Mouse (Mus musculus) activated CD4-positive, CD25-positive, alpha-beta regulatory T cell, adult 4 months (primary cell): ENCODE data around the gene Gsk3a. TPM values are rescaled to one million over a fixed set of nuclear protein-coding genes. Genes with fewer than 3 reads are reported as not detected.
A peak's percentile ranks its signal among the peaks of the same experiment; 100 is the strongest.

Source experiments
- ATAC-seq: one replicate; pipeline ENCODE4 v1.8.0; 2017
- polyA plus RNA-seq, 2 experiments: library from polyadenylated mRNA; unstranded; fragments of 100-300 nt; shearing (Covaris generic); gene quantifications; one replicate each; pipeline ENCODE4 v1.2.1; 2017

The Gsk3a gene
- polyA plus RNA-seq, result 1 to 10 TPM; 8.9 to 9.8 TPM

DNA sequence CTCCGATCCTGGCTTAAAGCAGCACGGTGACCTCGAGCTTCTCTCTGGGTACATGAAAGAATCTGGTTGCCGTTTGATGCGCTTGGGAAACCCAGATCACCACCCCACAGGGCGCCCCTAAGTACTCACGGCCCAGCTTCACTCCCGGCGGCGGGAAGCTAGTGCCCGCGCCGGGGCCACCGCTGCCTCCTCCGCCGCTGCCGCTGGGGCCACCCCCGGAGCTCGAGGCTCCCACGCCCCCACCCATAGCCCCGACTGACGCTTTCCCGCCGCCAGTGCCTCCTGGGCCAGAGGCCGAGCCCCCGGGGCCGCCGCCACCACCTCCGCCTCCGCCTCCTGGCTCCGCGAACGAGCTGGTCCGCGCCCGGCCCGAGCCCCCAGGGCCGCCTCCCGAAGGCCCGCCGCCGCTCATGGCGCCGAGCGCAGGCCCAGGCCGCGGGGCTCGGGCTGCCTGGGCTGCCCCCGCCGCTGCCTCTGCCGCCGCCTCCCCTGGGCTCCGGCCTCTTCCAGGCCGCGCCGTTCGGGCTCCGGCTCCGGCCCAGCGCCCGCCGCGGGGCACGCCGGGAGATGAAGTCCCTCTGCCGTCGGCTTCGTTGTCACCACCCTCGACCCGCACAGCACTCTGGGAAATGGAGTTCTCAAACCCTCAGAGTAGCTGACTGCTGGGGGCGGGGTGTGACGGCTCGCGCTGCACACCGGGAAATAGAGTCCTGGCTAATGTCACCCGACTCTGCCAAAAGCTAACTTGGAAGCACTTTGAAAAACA is at the start of gene Gsk3a:
Gene Gsk3a, minus strand, starts transcription at position 603 of the 766 bp plus-strand sequence.
- ATAC-seq, result peak; percentile 65

DNA sequence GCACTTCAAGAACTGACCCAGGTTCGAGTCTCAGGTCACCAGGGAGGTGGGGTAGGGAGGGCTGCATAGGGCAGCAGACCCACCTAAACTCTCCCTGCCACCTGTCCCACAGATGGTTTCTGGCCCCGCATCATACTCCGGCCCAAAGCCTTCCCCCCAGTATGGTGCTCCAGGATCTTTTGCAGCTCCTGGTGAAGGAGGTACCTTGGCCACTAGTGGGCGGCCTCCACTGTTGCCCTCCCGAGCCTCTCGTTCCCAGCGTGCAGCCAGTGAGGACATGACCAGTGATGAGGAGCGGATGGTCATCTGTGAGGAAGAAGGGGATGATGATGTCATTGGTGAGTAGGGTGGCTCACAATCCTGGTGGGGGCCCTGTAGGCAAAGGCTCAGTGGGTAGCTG is 49.3 kb upstream of the Gsk3a start:
- no peak for ATAC-seq

DNA sequence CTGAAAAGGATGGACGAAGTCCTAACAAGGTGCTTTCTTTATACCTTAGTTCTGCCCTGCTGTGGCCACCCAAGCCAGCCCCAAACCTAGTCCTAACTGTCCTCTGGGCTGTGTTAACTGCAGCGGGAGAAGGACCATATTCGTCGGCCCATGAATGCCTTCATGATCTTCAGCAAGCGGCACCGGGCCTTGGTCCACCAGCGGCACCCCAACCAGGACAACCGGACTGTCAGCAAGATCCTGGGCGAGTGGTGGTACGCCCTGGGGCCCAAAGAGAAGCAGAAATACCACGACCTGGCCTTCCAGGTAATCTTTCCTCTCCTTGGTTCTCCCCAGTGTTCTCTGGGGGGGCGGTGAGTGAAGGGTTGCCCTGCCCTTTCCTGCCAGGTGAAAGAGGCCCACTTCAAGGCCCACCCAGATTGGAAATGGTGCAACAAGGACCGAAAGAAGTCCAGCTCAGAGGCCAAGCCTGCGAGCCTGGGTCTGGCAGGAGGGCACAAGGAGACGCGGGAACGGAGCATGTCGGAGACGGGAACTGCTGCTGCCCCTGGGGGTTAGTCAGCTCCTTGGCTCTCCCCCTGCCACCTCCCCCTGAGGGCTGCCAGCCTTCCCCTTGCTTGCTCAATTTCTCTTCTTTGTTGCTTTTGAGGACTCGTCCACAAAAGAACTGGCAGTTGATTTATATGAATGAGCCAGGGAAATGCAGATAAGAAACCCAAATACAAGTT is 48.0 kb upstream of the Gsk3a start:
- no peak for ATAC-seq

DNA sequence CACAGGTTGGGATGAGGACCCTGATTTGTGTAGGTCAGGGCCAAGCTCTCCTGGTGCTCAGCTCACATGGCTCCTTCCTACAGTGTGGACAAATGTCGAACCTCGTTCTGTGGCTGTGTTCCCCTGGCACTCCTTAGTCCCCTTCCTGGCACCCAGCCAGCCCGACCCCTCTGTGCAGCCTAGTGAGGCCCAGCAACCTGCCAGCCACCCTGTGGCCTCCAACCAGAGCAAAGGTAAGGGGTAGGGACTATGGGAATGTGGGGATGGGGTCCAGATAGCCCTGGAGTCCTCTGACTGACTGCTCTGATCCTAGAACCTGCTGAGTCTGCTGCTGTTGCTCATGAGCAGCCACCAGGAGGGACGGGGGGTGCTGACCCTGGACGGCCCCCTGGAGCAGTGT is 47.1 kb upstream of the Gsk3a start:
- no peak for ATAC-seq

DNA sequence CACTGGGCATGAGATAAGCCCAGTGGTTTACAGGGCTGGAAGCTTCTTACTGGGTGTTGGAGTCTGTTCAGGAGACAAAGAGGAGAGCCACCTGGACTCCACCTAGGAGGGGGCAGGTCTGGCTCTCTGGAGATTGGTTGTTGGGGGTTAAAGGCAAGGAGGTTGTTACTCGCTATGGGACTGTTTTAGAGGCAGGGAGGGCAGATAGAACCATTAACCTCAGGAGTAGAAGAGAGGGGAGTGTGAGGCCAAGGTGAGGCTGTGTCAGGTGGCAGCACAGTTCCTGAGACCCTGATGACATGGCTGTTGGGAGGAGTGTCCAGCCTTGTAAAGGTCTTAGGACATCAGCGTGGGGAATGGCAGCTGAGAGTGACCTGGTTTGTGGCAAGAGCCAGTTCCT is 46.5 kb upstream of the Gsk3a start:
- no peak for ATAC-seq

DNA sequence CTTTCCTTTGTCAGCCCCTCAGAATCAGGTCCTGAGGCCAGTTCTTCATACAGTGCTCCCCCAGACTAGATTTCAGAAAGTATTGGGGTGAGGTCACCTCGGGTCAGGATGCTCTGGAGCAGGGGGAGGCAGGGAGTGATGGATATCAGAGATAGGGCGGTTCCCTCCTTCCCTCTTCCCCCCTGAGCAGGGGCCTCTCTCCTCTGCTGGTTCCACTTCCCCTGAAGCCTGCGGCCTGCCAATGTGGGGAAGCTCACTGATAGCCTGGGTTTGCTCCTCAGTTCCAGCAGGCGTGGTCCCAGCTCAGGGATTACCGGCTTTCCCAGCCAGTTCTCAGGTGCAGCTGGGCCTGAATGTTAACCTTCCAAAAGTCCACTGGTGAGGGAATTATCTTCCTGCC is 46.0 kb upstream of the Gsk3a start:
- ATAC-seq, result no peak

DNA sequence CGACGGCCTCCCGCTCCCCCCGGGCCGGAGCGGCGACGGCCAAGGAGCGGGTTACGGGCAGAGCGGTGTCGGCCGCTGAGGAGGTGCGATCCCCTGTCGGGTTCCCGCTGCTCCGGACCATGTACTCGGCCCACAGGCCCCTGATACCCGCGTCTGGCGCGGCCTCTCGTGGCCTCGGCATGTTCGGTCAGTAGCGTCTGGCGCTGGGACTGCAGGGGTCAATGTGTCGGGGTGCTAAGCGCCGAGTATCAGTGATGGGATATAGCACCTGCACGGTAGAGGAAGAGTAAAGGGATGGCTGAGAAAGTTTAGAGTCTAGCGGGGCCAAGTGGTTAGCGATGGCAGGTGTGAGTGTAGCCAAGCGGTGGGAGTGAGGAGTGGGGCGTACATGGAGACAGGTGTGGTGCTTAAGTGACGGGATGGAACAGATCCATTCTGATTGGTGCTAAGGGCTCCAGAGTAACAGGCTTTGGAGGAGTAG is 45.1 kb upstream of the Gsk3a start:
- no peak for ATAC-seq

DNA sequence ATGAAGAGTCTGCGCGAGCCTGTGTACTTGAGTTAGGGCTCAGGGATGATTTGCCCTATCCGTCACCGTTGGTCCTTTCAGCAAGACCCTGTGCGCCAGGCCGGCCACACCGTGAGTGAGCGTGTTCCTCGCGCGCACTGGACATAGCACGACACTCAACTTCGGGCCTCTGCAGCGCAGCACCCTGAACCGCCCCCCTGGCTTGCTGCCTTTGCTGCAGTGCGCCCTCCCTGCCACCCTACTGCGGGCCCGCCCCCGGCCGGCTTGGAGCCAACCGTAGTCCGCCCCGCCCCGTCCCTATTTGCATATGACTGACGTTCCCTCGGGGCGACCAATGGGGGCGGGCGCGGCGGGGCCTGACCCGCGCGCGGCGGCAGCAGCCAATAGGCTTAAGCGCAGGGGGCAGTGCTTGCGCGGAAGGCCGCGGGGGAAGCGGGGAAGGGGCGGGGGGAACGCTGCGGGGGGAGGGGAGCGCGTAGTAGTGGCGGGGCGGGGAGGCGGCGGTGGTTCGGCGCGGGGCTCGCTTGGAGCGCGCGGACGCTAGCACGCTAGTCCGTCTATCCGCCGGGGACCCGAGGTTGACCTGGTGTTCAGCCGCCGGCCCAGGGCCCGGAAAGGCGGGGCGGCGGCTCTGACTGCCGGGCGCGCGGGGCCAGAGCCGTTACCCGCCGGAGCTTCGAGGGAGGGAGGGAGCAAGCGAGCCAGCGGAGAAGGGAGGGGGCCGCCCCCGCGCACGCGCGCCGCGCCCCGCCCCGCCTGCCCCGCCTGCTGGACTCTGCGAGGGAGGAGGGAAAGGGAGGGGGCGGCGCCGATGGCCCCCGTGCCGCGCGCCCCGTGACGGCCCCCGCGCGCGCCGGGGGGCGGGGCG is 44.3 kb upstream of the Gsk3a start:
- ATAC-seq, result peak; percentile 75

DNA sequence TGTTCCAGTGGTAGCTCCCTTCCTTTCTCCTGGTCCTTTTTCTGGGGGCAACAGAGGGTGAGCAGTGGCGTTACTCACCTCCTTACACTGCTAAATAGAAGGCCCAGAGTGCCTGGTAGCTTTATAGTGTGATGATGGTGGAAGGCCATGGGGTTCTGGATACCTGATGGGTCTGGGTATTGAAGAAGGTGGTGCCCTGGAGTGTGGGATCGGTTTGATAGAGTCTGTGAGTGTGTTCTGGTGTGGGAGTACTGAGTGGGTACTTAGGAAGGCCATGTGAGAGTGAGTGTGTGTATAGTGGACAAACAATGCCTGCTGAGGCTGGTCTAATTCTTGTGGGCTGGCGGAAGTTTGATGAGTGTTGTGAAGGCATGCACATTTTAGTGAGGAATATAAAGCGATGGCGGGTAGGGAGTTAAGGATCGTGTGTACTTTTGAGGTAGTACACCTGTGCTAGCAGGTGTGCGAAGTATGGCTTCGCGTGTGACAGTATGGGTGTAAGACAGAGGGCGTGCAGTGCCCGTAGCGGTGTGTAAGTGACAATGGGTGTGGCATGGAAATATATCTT is 43.6 kb upstream of the Gsk3a start:
- ATAC-seq, result peak; percentile 9

DNA sequence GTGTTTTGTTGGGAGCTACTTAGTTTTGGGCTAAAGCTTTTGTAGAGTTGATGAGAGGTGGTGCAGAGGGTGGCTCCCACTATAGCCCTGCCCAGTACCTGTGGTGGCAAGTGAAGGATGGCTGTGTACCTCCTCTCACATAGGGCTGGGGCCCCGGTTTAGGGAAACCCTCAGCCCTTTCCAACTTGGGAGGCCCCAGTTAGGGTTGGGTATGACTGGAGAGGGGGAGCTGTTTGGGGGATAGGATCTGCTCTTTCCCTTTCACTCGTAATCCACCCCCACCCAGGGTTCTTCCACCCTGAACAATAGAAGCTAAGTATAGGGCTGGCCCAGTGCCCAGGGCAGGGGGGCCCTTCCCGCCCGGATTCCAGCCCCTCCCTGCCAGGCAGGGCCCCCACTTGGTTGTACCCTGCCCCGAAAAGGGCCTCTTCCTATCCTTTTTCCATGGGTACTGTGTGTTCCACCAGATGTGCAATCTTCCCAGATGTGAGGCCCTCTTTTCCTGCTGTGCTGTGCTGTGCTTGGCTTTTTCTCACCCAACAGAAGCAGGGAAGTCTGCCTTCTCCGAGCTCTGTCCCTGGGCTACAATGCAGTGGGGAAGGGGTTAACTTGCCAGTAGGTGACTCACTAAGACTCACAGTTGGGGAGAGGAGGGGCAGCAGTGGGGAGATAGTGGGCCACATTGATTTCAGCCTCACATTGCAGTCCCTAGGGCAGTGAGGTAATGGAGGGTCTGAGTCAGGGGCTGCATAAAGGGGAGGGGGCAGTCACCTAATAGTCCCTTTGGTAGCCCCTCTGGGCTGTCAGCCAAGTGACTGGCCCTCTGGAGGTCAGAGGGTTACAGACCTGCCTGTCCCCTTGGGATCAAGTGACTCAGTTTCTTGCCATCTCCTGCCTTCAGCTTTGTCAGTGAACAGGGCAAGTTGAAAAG is 42.5 kb upstream of the Gsk3a start:
- ATAC-seq, result no peak

DNA sequence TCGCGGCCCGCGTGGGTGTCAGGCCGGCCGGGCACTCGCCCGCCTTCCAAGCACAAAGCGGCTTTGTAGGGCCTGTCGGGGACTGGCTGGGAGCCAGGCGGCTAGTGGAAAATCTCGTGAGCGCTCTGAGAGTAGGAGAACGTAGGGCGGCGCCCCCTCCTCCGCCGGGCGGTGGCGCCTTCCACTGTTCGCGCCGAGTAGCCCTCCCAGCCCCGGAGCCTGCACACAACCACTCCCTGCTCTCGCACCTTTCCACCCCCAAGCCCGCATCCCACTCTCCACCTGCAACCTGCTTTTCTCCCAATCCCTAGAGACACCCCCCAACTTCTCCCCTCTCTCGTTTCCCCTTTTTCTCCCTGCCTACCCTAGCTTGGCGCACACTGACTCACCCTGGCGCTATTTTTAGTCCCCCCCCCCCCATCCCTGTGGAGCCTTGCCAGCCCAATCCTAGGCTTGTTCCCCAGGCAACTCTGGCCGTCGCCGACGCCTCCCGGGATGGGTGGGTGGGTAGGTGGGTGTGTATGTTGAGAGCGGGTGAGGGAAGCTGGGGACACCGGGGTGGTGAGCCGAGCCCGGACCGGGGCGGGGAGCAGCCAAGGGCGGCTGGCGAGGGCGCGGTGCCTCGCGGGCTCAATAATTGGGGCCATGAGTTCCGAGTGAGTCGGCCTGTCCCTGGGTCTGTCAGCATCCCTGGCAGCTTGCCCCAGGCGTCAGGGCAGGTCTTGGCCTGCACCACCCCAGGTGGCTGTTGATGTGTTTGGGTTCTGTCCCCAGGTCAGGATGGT is 41.6 kb upstream of the Gsk3a start:
- peak; percentile 14 for ATAC-seq

DNA sequence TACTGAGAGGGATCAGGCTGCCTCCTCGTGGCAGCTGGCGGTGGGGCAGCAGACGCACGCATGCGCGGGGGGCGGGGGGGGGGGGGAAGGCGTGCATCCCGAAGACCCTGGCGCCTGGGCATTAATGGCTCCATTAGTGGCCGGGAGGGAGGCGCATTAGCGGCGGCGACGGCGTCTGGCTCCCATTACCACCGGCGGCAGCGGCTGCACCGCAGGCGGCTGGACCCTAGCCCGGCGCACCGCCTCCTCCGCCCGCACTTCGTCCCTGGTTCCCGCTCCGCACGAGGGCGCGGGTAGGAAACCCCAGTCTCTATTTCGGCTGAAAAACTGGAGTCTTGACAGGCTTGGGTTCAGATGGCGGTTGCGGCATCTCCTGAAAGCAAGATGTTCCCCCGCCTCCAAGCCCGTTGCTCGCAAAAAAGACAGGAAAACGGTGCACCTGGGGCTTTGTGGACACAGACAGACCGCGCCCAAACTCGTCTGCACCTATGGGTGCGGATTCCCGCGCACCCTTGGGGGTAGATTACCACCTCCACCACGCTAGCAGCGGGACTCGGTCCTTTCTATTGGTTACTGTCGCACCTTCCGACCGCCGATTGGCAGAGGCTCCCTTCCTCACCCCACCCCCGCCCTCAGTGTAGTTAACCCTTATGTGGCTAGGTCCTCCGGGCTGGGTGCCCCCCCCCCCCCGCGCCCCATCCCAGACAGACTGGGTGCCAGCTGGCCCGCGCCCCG is 40.9 kb upstream of the Gsk3a start:
- ATAC-seq, result peak; percentile 74

DNA sequence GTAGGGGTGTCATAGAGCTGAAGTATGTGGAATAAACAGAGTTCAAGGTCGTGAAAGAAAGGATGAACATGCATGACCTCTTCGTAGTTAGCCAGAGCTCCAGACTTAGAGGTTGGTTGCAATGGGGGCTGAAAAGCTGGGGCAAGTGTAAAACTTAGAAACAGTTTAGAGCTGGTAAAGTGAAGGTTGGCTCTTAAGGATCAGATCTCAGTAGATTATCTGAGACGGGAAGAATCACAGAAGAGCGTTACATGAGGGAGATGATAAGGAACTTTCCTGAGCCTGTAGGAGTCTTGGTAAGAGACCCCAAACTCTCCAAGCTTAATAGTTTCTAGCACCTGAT is 40.3 kb upstream of the Gsk3a start:
- ATAC-seq, result no peak

DNA sequence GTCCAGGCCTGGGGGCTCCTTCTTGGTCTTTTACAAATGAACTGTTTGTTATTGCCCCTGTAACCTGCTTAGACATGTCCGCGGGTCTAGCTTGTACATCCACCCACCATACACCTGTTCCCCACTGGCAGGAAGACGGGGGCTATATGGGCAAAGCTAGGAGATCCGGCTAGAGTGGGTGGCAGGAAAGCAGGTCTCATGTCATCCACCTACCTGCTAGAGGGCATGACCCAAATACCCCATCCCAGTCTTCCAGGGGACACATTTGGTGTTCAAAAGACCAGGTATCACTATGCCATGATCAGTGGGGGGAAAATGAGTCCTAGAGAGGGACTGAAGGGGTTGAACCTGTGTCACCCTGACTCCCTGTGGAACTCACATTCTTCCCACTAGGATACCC is 39.8 kb upstream of the Gsk3a start:
- no peak for ATAC-seq

DNA sequence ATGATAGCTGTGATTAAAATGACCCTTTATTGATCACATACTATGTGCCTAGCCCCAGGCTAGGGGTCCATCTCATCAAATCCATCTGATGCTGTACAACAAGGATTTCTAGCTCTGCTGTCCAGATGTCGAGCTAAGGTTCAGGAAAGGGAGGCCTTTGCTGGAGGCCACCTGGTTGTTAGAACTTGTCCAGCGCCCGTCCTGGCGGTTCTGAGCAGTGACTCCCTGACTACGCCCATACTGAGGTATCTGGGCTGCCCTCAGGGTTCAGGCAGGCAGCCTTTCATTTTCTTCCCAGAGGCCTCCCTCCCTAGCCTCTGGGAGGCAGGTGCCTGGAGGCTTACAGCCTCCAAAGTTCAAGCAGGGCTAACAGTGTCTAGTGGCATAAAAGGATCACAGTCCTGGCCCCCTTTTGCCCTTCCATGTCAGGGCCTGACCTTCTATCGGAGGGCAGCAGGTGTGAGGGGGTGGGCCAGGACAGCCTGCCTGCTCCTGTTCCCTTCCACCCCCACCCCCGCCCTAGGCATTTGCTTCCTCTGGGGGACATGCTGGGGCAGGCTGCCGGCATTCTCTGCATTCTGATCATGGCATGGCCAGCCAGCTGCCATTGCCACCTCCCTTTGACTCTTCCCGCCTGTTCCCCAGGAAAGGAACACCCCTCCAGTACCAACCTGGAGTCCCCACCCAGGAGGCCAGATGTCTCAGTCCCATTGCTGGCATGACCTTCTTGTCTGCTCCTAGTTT is 38.1 kb upstream of the Gsk3a start:
- ATAC-seq, result no peak

DNA sequence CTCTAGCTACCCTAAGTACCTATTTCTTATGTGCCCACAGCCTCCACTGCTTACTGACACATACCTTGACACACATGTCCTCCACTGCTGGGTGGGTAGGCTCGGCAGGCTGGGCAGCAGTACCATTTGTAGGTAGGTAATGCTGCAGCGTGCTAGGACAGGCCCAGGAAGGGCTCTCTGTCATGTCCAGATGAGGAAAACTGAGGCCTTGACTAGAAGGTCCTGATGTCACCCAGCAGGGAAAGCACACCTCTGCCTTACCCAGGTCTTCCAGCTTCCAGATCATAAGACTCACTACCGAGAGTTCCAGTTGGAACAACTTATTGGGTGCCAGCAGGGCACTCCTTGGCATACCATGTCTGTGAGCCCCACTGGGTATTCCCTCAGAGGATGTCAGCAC is 37.3 kb upstream of the Gsk3a start:
- no peak for ATAC-seq

DNA sequence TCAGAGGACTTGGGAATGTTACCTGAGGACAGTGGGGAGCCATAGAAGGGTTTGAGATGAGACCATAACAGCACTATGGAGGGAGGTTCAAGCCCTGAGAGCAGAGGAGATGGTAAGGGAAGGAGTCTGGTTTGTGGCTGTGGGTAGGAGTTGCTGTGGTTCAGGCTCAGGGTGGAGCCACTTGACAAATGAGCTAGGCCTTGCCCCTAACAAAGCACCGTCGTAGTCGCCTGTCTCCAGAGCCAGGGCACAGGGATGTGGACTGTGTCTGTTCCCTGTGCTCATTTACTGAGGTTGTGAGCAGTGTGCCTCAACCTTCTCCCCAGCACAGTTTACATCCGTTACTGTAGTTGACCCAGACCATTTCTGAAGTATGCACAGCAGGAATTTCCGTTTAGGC is 36.9 kb upstream of the Gsk3a start:
- peak; percentile 47 for ATAC-seq

DNA sequence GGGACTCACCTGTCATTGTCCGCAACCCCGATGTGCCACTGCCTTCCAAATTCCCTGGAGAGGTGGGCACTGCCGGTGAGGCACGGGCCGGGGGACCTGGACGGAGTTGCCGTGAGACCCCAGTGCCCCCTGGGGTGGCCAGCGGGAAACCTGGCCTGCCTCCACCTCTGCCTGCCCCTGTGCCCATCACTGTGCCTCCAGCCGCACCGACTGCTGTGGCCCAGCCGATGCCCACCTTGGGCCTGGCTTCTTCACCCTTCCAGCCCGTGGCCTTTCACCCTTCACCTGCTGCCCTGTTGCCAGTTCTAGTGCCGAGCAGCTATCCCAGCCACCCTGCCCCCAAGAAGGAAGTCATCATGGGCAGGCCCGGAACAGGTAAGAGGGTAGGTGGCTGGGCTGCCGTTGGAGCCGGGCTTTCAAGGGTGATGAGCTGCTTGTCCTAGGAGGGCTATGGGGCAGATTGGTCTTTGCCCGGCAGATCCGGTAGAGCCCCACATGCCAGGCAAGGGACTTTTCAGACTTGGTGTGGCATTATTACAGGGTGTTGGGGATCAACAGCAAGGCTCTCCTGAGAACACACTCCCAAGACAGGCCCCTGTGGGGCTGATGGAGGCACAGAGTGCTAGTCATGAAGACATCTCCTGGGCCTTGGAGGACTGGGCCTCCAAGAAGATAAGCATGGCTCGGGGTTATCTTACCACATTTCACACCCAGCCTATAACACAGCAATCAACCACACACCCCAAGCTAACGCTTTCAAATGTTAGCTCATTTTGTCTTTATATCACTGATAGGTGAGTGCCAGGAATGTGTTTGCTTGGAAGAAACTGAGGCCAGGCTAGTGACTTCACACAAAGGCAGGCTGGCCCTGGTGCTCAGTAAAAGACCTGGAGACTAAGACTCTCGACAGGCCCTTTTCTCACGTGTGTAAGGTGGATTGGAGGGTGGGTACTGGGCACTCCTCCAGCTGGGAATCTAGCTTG is 35.9 kb upstream of the Gsk3a start:
- no peak for ATAC-seq
